12 mouse cellular contexts compared by ENCODE assay signal in the genomic region with DNA sequence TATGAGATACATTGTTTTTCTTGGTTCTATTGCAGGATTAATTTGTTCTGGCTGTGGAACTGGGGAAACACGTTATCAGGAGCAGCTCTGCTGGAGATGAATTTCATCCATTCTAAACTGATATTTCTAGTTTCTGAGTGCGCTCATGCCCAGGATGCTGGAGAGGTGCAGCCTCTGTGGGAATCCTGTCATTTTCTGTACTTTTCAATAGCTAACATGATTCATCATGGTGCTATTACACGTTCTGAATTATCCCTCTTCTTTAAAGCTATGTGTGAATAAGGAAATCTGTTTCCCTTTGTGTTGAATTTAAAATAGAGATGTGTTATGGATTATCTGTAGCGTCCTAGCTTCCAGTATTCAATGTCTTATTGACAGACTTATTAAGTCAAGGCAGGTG.
"Had no signal": no experiment of that assay in that cellular context is flagged by ENCODE, and none has a peak within 500 bp of the region (broad histone marks: within the 10 kb centered on the region; RNA-seq: fewer than 3 reads in every experiment).

No protein-coding gene starts in this region.

- DNase-seq: kidney, postnatal 14 days; lung, embryonic 14.5 days; lung, postnatal 10 days; lung, postnatal 4 days; midbrain, embryonic 14.5 days; thymus, postnatal 36 days had no signal

- H3K4me2 ChIP-seq: kidney, embryonic 15.5 days; limb, embryonic 15.5 days; liver, embryonic 12.5 days; lung, embryonic 14.5 days; neural tube, embryonic 15.5 days had no signal

- H3K27me3 ChIP-seq: kidney, embryonic 15.5 days; limb, embryonic 15.5 days; liver, embryonic 12.5 days; neural tube, embryonic 15.5 days had no signal

- H3K36me3 ChIP-seq: kidney, embryonic 15.5 days; limb, embryonic 15.5 days; liver, embryonic 12.5 days; midbrain, embryonic 10.5 days; neural tube, embryonic 15.5 days had no signal

- H3K27ac ChIP-seq: kidney, embryonic 15.5 days; limb, embryonic 15.5 days; liver, embryonic 12.5 days; midbrain, embryonic 10.5 days; neural tube, embryonic 15.5 days had no signal

- H3K9me3 ChIP-seq: kidney, embryonic 15.5 days; limb, embryonic 15.5 days; liver, embryonic 12.5 days; midbrain, embryonic 10.5 days; neural tube, embryonic 15.5 days had no signal

- H3K4me3 ChIP-seq: kidney, embryonic 15.5 days; limb, embryonic 15.5 days; liver, embryonic 12.5 days; midbrain, embryonic 10.5 days; myocyte; neural tube, embryonic 15.5 days had no signal

- ATAC-seq: liver, embryonic 12.5 days had no signal

- H3K9ac ChIP-seq: kidney, embryonic 15.5 days; limb, embryonic 15.5 days; liver, embryonic 12.5 days; lung, embryonic 14.5 days; neural tube, embryonic 15.5 days had no signal

- H3K4me1 ChIP-seq: kidney, embryonic 15.5 days; midbrain, embryonic 10.5 days; neural tube, embryonic 15.5 days had no signal
